9 mouse cellular contexts compared by ENCODE assay signal in genomic region chr7:127656946-127657345, GRCm38 (mm10). TPM values are rescaled to one million over a fixed set of nuclear protein-coding genes. Genes with fewer than 3 reads are reported as not detected.
DNase-seq lines count a peak whose midpoint lies in the region; ATAC-seq and TF ChIP-seq lines count a peak whose summit lies in the region.
"Had no signal": no experiment of that assay in that cellular context is flagged by ENCODE, and none has a peak within 500 bp of the region (broad histone marks: within the 10 kb centered on the region; RNA-seq: fewer than 3 reads in every experiment).

No protein-coding gene starts in this region.

- peak; percentile 49 for DNase-seq in forebrain, embryonic 14.5 days (ENCODE audit: low spot score)
- DNase-seq in ovary, postnatal 10 days (ENCODE audit: low spot score) = peak; percentile 31
- DNase-seq in ovary, adult 18-20 months (ENCODE audit: low spot score) = no peak
- DNase-seq in c-Kit-negative CD71-positive TER-119-positive erythroid progenitor cells, embryonic 14.5 days (ENCODE audit: low read depth, low spot score) = peak; percentile 55
- DNase-seq in gastrocnemius, postnatal 36 days = peak; percentile 41 to 59
- peak; percentile 36 for DNase-seq in lung, adult 2 months
- peak; percentile 35 to 51 for DNase-seq in spleen, postnatal 36 days (ENCODE audit: low spot score in 2 of 2)

- WGBS in forebrain, embryonic 14.5 days = 34% methylated on average over 4 of the region's 4 CpGs
- 42% methylated on average over 4 of the region's 4 CpGs for WGBS in forebrain, embryonic 15.5 days
- 33% methylated on average over 4 of the region's 4 CpGs for WGBS in lung, adult 2 months

- no peak for ATAC-seq in forebrain, embryonic 14.5 days
- ATAC-seq in forebrain, embryonic 15.5 days (replicated peaks) = no peak

- TF ChIP-seq POLR2A in lung, adult 2 months (IDR thresholded peaks at IDR 0.05; ENCODE audit: borderline replicate concordance, extremely low read depth, low read depth, low read length) = no peak

- no peak overlapping the region for H3K4me2 ChIP-seq in forebrain, embryonic 14.5 days (ENCODE audit: low read length)
- no peak overlapping the region for H3K4me2 ChIP-seq in forebrain, embryonic 15.5 days (replicated peaks)
- H3K4me2 ChIP-seq: liver, embryonic 15.5 days had no signal

- no peaks in the 10 kb centered on the region for H3K4me1 ChIP-seq in forebrain, embryonic 14.5 days (ENCODE audit: control insufficient read depth, insufficient read depth, low read length)
- peaks cover 3% of the 10 kb centered on the region; the same call in 1 of the 2 replicates for H3K4me1 ChIP-seq in forebrain, embryonic 15.5 days
- H3K4me1 ChIP-seq in lung, adult 2 months (ENCODE audit: control insufficient read depth, insufficient read depth, low read length) = no peaks in the 10 kb centered on the region
- H3K4me1 ChIP-seq: liver, embryonic 15.5 days had no signal

- no peaks in the 10 kb centered on the region for H3K9me3 ChIP-seq in forebrain, embryonic 14.5 days (replicated peaks; ENCODE audit: control insufficient read depth, low read length)
- H3K9me3 ChIP-seq in forebrain, embryonic 15.5 days = no peaks in the 10 kb centered on the region
- H3K9me3 ChIP-seq: liver, embryonic 15.5 days had no signal

- intact Hi-C loops in gastrocnemius, postnatal 36 days (cut with DNase I) = no loop called here

- H3K27me3 ChIP-seq in forebrain, embryonic 14.5 days (replicated peaks; ENCODE audit: control insufficient read depth, insufficient read depth, low read length) = no peaks in the 10 kb centered on the region
- no peaks in the 10 kb centered on the region for H3K27me3 ChIP-seq in forebrain, embryonic 15.5 days

- H3K36me3 ChIP-seq in forebrain, embryonic 14.5 days (ENCODE audit: control insufficient read depth, insufficient read depth, low read length) = no peaks in the 10 kb centered on the region
- H3K36me3 ChIP-seq in forebrain, embryonic 15.5 days = no peaks in the 10 kb centered on the region
- H3K36me3 ChIP-seq: liver, embryonic 15.5 days had no signal

- H3K4me3 ChIP-seq in forebrain, embryonic 14.5 days (ENCODE audit: low read depth, low read length) = no peak overlapping the region
- H3K4me3 ChIP-seq in forebrain, embryonic 15.5 days = no peak overlapping the region
- no peak overlapping the region for H3K4me3 ChIP-seq in lung, adult 2 months (replicated peaks; ENCODE audit: extremely low read depth, low read depth, low read length)
- H3K4me3 ChIP-seq: liver, embryonic 15.5 days had no signal

- TF ChIP-seq CTCF in lung, adult 2 months (IDR thresholded peaks at IDR 0.05; ENCODE audit: insufficient read depth, low read length) = peak; percentile 60

- H3K27ac ChIP-seq in forebrain, embryonic 14.5 days (ENCODE audit: low read depth, low read length) = no peak overlapping the region
- no peak overlapping the region for H3K27ac ChIP-seq in forebrain, embryonic 15.5 days (replicated peaks)
- H3K27ac ChIP-seq: liver, embryonic 15.5 days had no signal

- H3K9ac ChIP-seq in forebrain, embryonic 14.5 days (ENCODE audit: low read length) = no peak overlapping the region
- H3K9ac ChIP-seq in forebrain, embryonic 15.5 days (replicated peaks) = no peak overlapping the region
- H3K9ac ChIP-seq: liver, embryonic 15.5 days had no signal

RNA-seq across cellular contexts. Expression of gene Zfp629, which starts 41.3 kb away (rescaled TPM):
- 20.8 and 24.2 TPM in 2 replicates for polyA plus RNA-seq in forebrain, embryonic 14.5 days (2014; fragmentation: Nextera tagmentation; extraction: Ambion mirVana)
- polyA plus RNA-seq in forebrain, embryonic 15.5 days (2015; fragmentation: Nextera tagmentation; extraction: Ambion mirVana) = 18.7 and 18.9 TPM in 2 replicates
- total RNA-seq in gastrocnemius, postnatal 36 days (2021) = 10 to 100 TPM in 1 of 2 experiments, 1 to 10 TPM in 1; 6.1 to 10.4 TPM
- polyA plus RNA-seq in lung, adult 2 months (2012; rRNA removed) = 13.9 and 15.4 TPM in 2 replicates

RNA-seq across cellular contexts. Expression of gene Bcl7c, which starts 51.8 kb away (rescaled TPM):
- polyA plus RNA-seq in forebrain, embryonic 14.5 days (2014; fragmentation: Nextera tagmentation; extraction: Ambion mirVana) = 40.8 and 45.7 TPM in 2 replicates
- polyA plus RNA-seq in forebrain, embryonic 15.5 days (2015; fragmentation: Nextera tagmentation; extraction: Ambion mirVana) = 43.1 and 47.9 TPM in 2 replicates
- total RNA-seq in gastrocnemius, postnatal 36 days (2021) = 10 to 100 TPM; 33.7 to 35.3 TPM
- 22.0 and 26.8 TPM in 2 replicates for polyA plus RNA-seq in lung, adult 2 months (2012; rRNA removed)

RNA-seq across cellular contexts. Expression of gene Ctf1, which starts 55.6 kb away (rescaled TPM):
- 5.3 and 5.9 TPM in 2 replicates for polyA plus RNA-seq in forebrain, embryonic 14.5 days (2014; fragmentation: Nextera tagmentation; extraction: Ambion mirVana)
- polyA plus RNA-seq in forebrain, embryonic 15.5 days (2015; fragmentation: Nextera tagmentation; extraction: Ambion mirVana) = 3.8 and 5.8 TPM in 2 replicates
- total RNA-seq in gastrocnemius, postnatal 36 days (2021) = 10 to 100 TPM; 14.6 to 18.7 TPM
- polyA plus RNA-seq in lung, adult 2 months (2012; rRNA removed) = 20.1 and 21.1 TPM in 2 replicates
